9 mouse cellular contexts compared by ENCODE assay signal in genomic region chr8:85482427-85482826, GRCm38 (mm10). TPM values are rescaled to one million over a fixed set of nuclear protein-coding genes. Genes with fewer than 3 reads are reported as not detected.
DNase-seq lines count a peak whose midpoint lies in the region; ATAC-seq lines count a peak whose summit lies in the region.
"Had no signal": no experiment of that assay in that cellular context is flagged by ENCODE, and none has a peak within 500 bp of the region (broad histone marks: within the 10 kb centered on the region; RNA-seq: fewer than 3 reads in every experiment).

No protein-coding gene starts in this region.

- 67% methylated on average over 6 of the region's 6 CpGs for WGBS in heart, embryonic 14.5 days
- 44% methylated on average over 6 of the region's 6 CpGs for WGBS in lung, embryonic 15.5 days

- H3K4me3 ChIP-seq in heart, embryonic 14.5 days (ENCODE audit: control insufficient read depth in 1 of 2, insufficient read depth in 1 of 2, low read depth in 1 of 2, low read length in 2 of 2) = no peak overlapping the region
- no peak overlapping the region for H3K4me3 ChIP-seq in lung, embryonic 15.5 days
- H3K4me3 ChIP-seq: embryonic facial prominence, embryonic 13.5 days had no signal

- no peaks in the 10 kb centered on the region for H3K36me3 ChIP-seq in heart, embryonic 14.5 days (ENCODE audit: control insufficient read depth, insufficient read depth, low read length)
- no peaks in the 10 kb centered on the region for H3K36me3 ChIP-seq in lung, embryonic 15.5 days
- H3K36me3 ChIP-seq: embryonic facial prominence, embryonic 13.5 days had no signal

- ATAC-seq in heart, embryonic 14.5 days (ENCODE audit: insufficient number of reproducible peaks, insufficient read depth, low FRiP score, low read depth) = no peak
- ATAC-seq in lung, embryonic 15.5 days (ENCODE audit: borderline replicate concordance, extremely low read depth, low FRiP score, low TSS enrichment) = no peak

- no peak overlapping the region for H3K9ac ChIP-seq in heart, embryonic 14.5 days (ENCODE audit: low read length)
- no peak overlapping the region for H3K9ac ChIP-seq in lung, embryonic 15.5 days
- H3K9ac ChIP-seq: embryonic facial prominence, embryonic 13.5 days; hindbrain, embryonic 14.5 days had no signal

- H3K4me2 ChIP-seq in heart, embryonic 14.5 days (ENCODE audit: low read length) = peak overlapping the region; percentile 46; the same call in 1 of the 2 replicates
- peak overlapping the region; percentile 40 for H3K4me2 ChIP-seq in lung, embryonic 15.5 days

- DNase-seq in heart, adult 8-10 months (ENCODE audit: low spot score) = no peak
- DNase-seq in lung, postnatal 36 days = no peak
- DNase-seq in R1 (ENCODE audit: low read depth, low spot score) = peak; percentile 57
- DNase-seq in layer of hippocampus, adult 9-11 months = peak; percentile 67
- DNase-seq in natural killer cell, adult 2 months (ENCODE audit: low spot score in 2 of 2) = no peak

- H3K27ac ChIP-seq in heart, embryonic 14.5 days (replicated peaks in 1 of 2; ENCODE audit: control insufficient read depth in 1 of 2, insufficient read depth in 1 of 2, low read depth in 2 of 2, low read length in 2 of 2) = no peak overlapping the region
- no peak overlapping the region for H3K27ac ChIP-seq in lung, embryonic 15.5 days
- H3K27ac ChIP-seq: embryonic facial prominence, embryonic 13.5 days; hindbrain, embryonic 14.5 days had no signal

- H3K9me3 ChIP-seq in heart, embryonic 14.5 days (ENCODE audit: control insufficient read depth, low read length) = no peaks in the 10 kb centered on the region
- H3K9me3 ChIP-seq in lung, embryonic 15.5 days = no peaks in the 10 kb centered on the region
- H3K9me3 ChIP-seq: embryonic facial prominence, embryonic 13.5 days had no signal

- H3K4me1 ChIP-seq in heart, embryonic 14.5 days (ENCODE audit: control insufficient read depth in 2 of 2, insufficient read depth in 2 of 2, low read length in 2 of 2) = peaks cover 3 to 4% of the 10 kb centered on the region in 2 experiments; a peak in 1 of 4 replicates
- no peaks in the 10 kb centered on the region for H3K4me1 ChIP-seq in lung, embryonic 15.5 days
- H3K4me1 ChIP-seq: embryonic facial prominence, embryonic 13.5 days had no signal

- no peaks in the 10 kb centered on the region for H3K27me3 ChIP-seq in heart, embryonic 14.5 days (ENCODE audit: control insufficient read depth, insufficient read depth, low read length)
- no peaks in the 10 kb centered on the region for H3K27me3 ChIP-seq in lung, embryonic 15.5 days
- H3K27me3 ChIP-seq: embryonic facial prominence, embryonic 13.5 days had no signal

RNA-seq across cellular contexts. Expression of gene Gpt2, which starts 9.9 kb away (rescaled TPM):
- 6.3 and 7.7 TPM in 2 replicates for polyA plus RNA-seq in heart, embryonic 14.5 days (2014; fragmentation: Nextera tagmentation; extraction: Ambion mirVana)
- total RNA-seq in heart, adult 8-10 months (2022) = 10 to 100 TPM; 28.6 to 35.9 (median 32.9) TPM
- 18.1 and 18.6 TPM in 2 replicates for polyA plus RNA-seq in lung, embryonic 15.5 days (2015; fragmentation: Nextera tagmentation; extraction: Ambion mirVana)

RNA-seq across cellular contexts. Expression of gene 4921524J17Rik, which starts 49.8 kb away (rescaled TPM):
- 58.9 and 62.5 TPM in 2 replicates for polyA plus RNA-seq in heart, embryonic 14.5 days (2014; fragmentation: Nextera tagmentation; extraction: Ambion mirVana)
- 10 to 100 TPM; 13.9 to 17.5 (median 16.3) TPM for total RNA-seq in heart, adult 8-10 months (2022)
- 36.3 and 42.5 TPM in 2 replicates for polyA plus RNA-seq in lung, embryonic 15.5 days (2015; fragmentation: Nextera tagmentation; extraction: Ambion mirVana)

Comparison
In these comparisons a context has a peak if more than half of its experiments do, and no peak if none do; other contexts are left out.
1. DNase-seq: peak in R1 (single experiment) and layer of hippocampus, adult 9-11 months (single experiment); none in heart, adult 8-10 months (single experiment), lung, postnatal 36 days (single experiment) and natural killer cell, adult 2 months (0 of 2).